Mouse (Mus musculus): ENCODE results near the gene Gm10271.

DNA sequence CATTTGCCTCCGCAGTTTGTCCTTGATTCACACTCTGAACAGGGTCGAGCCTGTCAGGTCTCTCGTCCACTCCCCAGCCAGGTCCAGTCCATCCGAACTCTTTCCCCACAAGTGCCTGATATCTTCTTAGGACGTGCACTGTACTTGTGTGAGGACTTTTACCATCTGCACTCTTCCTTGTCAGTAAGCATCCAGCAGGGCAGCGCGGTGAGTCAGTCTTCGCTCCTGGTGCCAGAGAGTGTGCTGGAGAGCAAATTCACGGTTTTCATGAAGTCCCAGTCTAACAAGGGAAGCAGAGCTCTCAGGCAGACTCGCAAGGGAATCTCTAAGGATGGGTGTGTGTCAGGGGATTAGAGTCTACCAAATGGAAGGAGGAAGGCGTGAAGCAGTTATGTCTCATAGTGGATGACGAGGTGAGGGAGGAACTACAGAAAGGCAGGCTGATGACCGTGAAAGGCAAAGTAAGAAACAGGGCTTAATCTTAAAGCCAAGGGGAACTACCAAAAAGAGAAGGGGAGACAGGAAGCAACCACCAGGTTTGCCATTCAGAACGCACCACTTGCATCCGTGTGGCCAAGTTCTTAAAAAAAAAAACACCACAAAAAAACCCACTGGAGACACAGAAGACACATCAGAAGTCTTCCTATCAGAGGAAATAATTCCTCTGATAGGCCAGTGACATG, 40.8 kb downstream of the Gm10271 start:
- TF ChIP-seq CTCF (IDR thresholded peaks at IDR 0.05; ENCODE audit: low read depth) (no peak), EP300 (optimal IDR thresholded peaks at IDR 0.05) (no peak)
